11 mouse cellular contexts compared by ENCODE assay signal in genomic region chr5:52411567-52411966, GRCm38 (mm10). TPM values are rescaled to one million over a fixed set of nuclear protein-coding genes. Genes with fewer than 3 reads are reported as not detected.
DNase-seq lines count a peak whose midpoint lies in the region; ATAC-seq and TF ChIP-seq lines count a peak whose summit lies in the region.
"Had no signal": no experiment of that assay in that cellular context is flagged by ENCODE, and none has a peak within 500 bp of the region (broad histone marks: within the 10 kb centered on the region; RNA-seq: fewer than 3 reads in every experiment).

No protein-coding gene starts in this region.

- no peak overlapping the region for H3K4me2 ChIP-seq in forebrain, embryonic 11.5 days (ENCODE audit: low read depth, low read length, severe bottlenecking)
- no peak overlapping the region for H3K4me2 ChIP-seq in forebrain, embryonic 14.5 days (ENCODE audit: low read length)
- no peak overlapping the region for H3K4me2 ChIP-seq in midbrain, embryonic 11.5 days
- no peak overlapping the region for H3K4me2 ChIP-seq in midbrain, postnatal 0 days (ENCODE audit: low read depth, low read length, poor library complexity, severe bottlenecking)

- WGBS in forebrain, embryonic 11.5 days = 58% methylated on average over 3 of the region's 3 CpGs
- 58% methylated on average over 3 of the region's 3 CpGs for WGBS in forebrain, embryonic 14.5 days
- WGBS in midbrain, embryonic 11.5 days = 57% methylated on average over 3 of the region's 3 CpGs
- 64% methylated on average over 3 of the region's 3 CpGs for WGBS in midbrain, postnatal 0 days
- 55% methylated on average over 3 of the region's 3 CpGs for WGBS in embryonic facial prominence, embryonic 10.5 days

- no peak overlapping the region for H3K4me3 ChIP-seq in forebrain, embryonic 11.5 days (ENCODE audit: low read depth, low read length)
- H3K4me3 ChIP-seq in forebrain, embryonic 14.5 days (ENCODE audit: low read depth, low read length) = no peak overlapping the region
- no peak overlapping the region for H3K4me3 ChIP-seq in midbrain, embryonic 11.5 days (ENCODE audit: low read depth, low read length)
- H3K4me3 ChIP-seq in midbrain, postnatal 0 days (ENCODE audit: low read depth, low read length) = no peak overlapping the region
- no peak overlapping the region for H3K4me3 ChIP-seq in embryonic facial prominence, embryonic 10.5 days
- H3K4me3 ChIP-seq: erythroblast, embryonic 14.5 days had no signal

- no peaks in the 10 kb centered on the region for H3K4me1 ChIP-seq in forebrain, embryonic 11.5 days (replicated peaks; ENCODE audit: control insufficient read depth, insufficient read depth, low read length)
- no peaks in the 10 kb centered on the region; the same call in 1 of the 2 replicates for H3K4me1 ChIP-seq in forebrain, embryonic 14.5 days (ENCODE audit: control insufficient read depth, insufficient read depth, low read length)
- 0 out of 2 replicates have a peak, but pooled peaks cover 2% of the 10 kb centered on the region for H3K4me1 ChIP-seq in midbrain, embryonic 11.5 days (ENCODE audit: control insufficient read depth, insufficient read depth, low read length)
- no peaks in the 10 kb centered on the region; the same call in 1 of the 2 replicates for H3K4me1 ChIP-seq in midbrain, postnatal 0 days (ENCODE audit: insufficient read depth, low read length)
- H3K4me1 ChIP-seq in embryonic facial prominence, embryonic 10.5 days = no peaks in the 10 kb centered on the region

- no peak for TF ChIP-seq CTCF in midbrain, postnatal 0 days (IDR thresholded peaks at IDR 0.05)

- H3K36me3 ChIP-seq in forebrain, embryonic 11.5 days (ENCODE audit: control insufficient read depth, insufficient read depth, low read length) = no peaks in the 10 kb centered on the region
- H3K36me3 ChIP-seq in forebrain, embryonic 14.5 days (ENCODE audit: control insufficient read depth, insufficient read depth, low read length) = no peaks in the 10 kb centered on the region
- no peaks in the 10 kb centered on the region for H3K36me3 ChIP-seq in midbrain, embryonic 11.5 days (ENCODE audit: control insufficient read depth, insufficient read depth, low read length)
- no peaks in the 10 kb centered on the region for H3K36me3 ChIP-seq in midbrain, postnatal 0 days (ENCODE audit: insufficient read depth, low read length)
- no peaks in the 10 kb centered on the region for H3K36me3 ChIP-seq in embryonic facial prominence, embryonic 10.5 days (replicated peaks)

- no peak overlapping the region for H3K27ac ChIP-seq in forebrain, embryonic 11.5 days (ENCODE audit: low read depth, low read length)
- H3K27ac ChIP-seq in forebrain, embryonic 14.5 days (ENCODE audit: low read depth, low read length) = no peak overlapping the region
- no peak overlapping the region for H3K27ac ChIP-seq in midbrain, embryonic 11.5 days (ENCODE audit: low read depth, low read length)
- no peak overlapping the region for H3K27ac ChIP-seq in midbrain, postnatal 0 days (ENCODE audit: low read depth, low read length)
- no peak overlapping the region for H3K27ac ChIP-seq in embryonic facial prominence, embryonic 10.5 days (replicated peaks)

- peak; percentile 59 for DNase-seq in forebrain, embryonic 11.5 days (ENCODE audit: low spot score)
- DNase-seq in forebrain, embryonic 14.5 days (ENCODE audit: low spot score) = no peak
- DNase-seq in midbrain, embryonic 11.5 days (ENCODE audit: low spot score, missing footprints) = peak; percentile 77
- no peak for DNase-seq in midbrain, postnatal 0 days (ENCODE audit: low spot score)
- DNase-seq in embryonic facial prominence, embryonic 10.5 days (ENCODE audit: low spot score) = peak; percentile 65
- DNase-seq in mesoderm, embryonic 11.5 days (ENCODE audit: low read depth, low spot score) = peak; percentile 72
- no peak for DNase-seq in cerebellum, adult 11-12 months
- no peak for DNase-seq in cerebellum, adult 9-10 months
- DNase-seq: spleen, adult 18-20 months had no signal

- no peak overlapping the region for H3K9ac ChIP-seq in forebrain, embryonic 11.5 days (ENCODE audit: low read length)
- H3K9ac ChIP-seq in forebrain, embryonic 14.5 days (ENCODE audit: low read length) = no peak overlapping the region
- H3K9ac ChIP-seq in midbrain, embryonic 11.5 days (ENCODE audit: low read length) = no peak overlapping the region
- no peak overlapping the region for H3K9ac ChIP-seq in midbrain, postnatal 0 days (replicated peaks; ENCODE audit: low read length, poor library complexity, severe bottlenecking)

- no peaks in the 10 kb centered on the region; the same call in 1 of the 2 replicates for H3K9me3 ChIP-seq in forebrain, embryonic 11.5 days (ENCODE audit: control insufficient read depth, low read length)
- H3K9me3 ChIP-seq in forebrain, embryonic 14.5 days (replicated peaks; ENCODE audit: control insufficient read depth, low read length) = no peaks in the 10 kb centered on the region
- H3K9me3 ChIP-seq in midbrain, embryonic 11.5 days (ENCODE audit: control insufficient read depth, low read length) = no peaks in the 10 kb centered on the region
- no peaks in the 10 kb centered on the region for H3K9me3 ChIP-seq in midbrain, postnatal 0 days (ENCODE audit: low read length)
- no peaks in the 10 kb centered on the region for H3K9me3 ChIP-seq in embryonic facial prominence, embryonic 10.5 days

- ATAC-seq in forebrain, embryonic 11.5 days (replicated peaks; ENCODE audit: low FRiP score) = no peak
- no peak for ATAC-seq in forebrain, embryonic 14.5 days
- no peak for ATAC-seq in midbrain, embryonic 11.5 days (ENCODE audit: low FRiP score)
- ATAC-seq in midbrain, postnatal 0 days (ENCODE audit: low FRiP score) = no peak

- H3K27me3 ChIP-seq in forebrain, embryonic 11.5 days (ENCODE audit: control insufficient read depth, insufficient read depth, low read length) = no peaks in the 10 kb centered on the region
- no peaks in the 10 kb centered on the region for H3K27me3 ChIP-seq in forebrain, embryonic 14.5 days (replicated peaks; ENCODE audit: control insufficient read depth, insufficient read depth, low read length)
- H3K27me3 ChIP-seq in midbrain, embryonic 11.5 days (ENCODE audit: control insufficient read depth, insufficient read depth, low read length) = no peaks in the 10 kb centered on the region
- no peaks in the 10 kb centered on the region for H3K27me3 ChIP-seq in midbrain, postnatal 0 days (ENCODE audit: insufficient read depth, low read length)
- no peaks in the 10 kb centered on the region for H3K27me3 ChIP-seq in embryonic facial prominence, embryonic 10.5 days (replicated peaks; ENCODE audit: low read depth, poor library complexity, severe bottlenecking)

RNA-seq across cellular contexts. Expression of gene Sod3, which starts 48.0 kb away (rescaled TPM):
- 0.20 and 0.39 TPM in 2 replicates for polyA plus RNA-seq in forebrain, embryonic 11.5 days (2014; fragmentation: Nextera tagmentation; extraction: Ambion mirVana)
- polyA plus RNA-seq in forebrain, embryonic 14.5 days (2014; fragmentation: Nextera tagmentation; extraction: Ambion mirVana) = 0.97 and 1.6 TPM in 2 replicates
- 0.74 and 0.75 TPM in 2 replicates for polyA plus RNA-seq in midbrain, embryonic 11.5 days (2014; fragmentation: Nextera tagmentation; extraction: Ambion mirVana)
- total RNA-seq in midbrain, postnatal 0 days (2014; rRNA removed) = 2.5 and 3.0 TPM in 2 replicates
- polyA plus RNA-seq in midbrain, postnatal 0 days (2015; fragmentation: Nextera tagmentation; extraction: Ambion mirVana) = 4.0 and 4.3 TPM in 2 replicates
- polyA plus RNA-seq in embryonic facial prominence, embryonic 10.5 days (2016; fragmentation: Nextera tagmentation; extraction: Ambion mirVana) = 0.40 and 0.54 TPM in 2 replicates
- total RNA-seq: monocyte, adult 5-6 weeks had no signal

RNA-seq across cellular contexts. Expression of gene Ccdc149, which starts 59.8 kb away (rescaled TPM):
- 3.1 and 3.2 TPM in 2 replicates for polyA plus RNA-seq in forebrain, embryonic 11.5 days (2014; fragmentation: Nextera tagmentation; extraction: Ambion mirVana)
- polyA plus RNA-seq in forebrain, embryonic 14.5 days (2014; fragmentation: Nextera tagmentation; extraction: Ambion mirVana) = 8.5 and 9.6 TPM in 2 replicates
- 2.4 and 3.1 TPM in 2 replicates for polyA plus RNA-seq in midbrain, embryonic 11.5 days (2014; fragmentation: Nextera tagmentation; extraction: Ambion mirVana)
- 19.9 and 21.2 TPM in 2 replicates for total RNA-seq in midbrain, postnatal 0 days (2014; rRNA removed)
- polyA plus RNA-seq in midbrain, postnatal 0 days (2015; fragmentation: Nextera tagmentation; extraction: Ambion mirVana) = 13.8 and 14.1 TPM in 2 replicates
- 1.4 and 1.5 TPM in 2 replicates for polyA plus RNA-seq in embryonic facial prominence, embryonic 10.5 days (2016; fragmentation: Nextera tagmentation; extraction: Ambion mirVana)
- total RNA-seq: monocyte, adult 5-6 weeks had no signal
- polyA plus RNA-seq: erythroblast, embryonic 14.5 days had no signal

Comparison
In these comparisons a context has a peak if more than half of its experiments do, and no peak if none do; other contexts are left out.
1. DNase-seq: peak in forebrain, embryonic 11.5 days (single experiment), midbrain, embryonic 11.5 days (single experiment), embryonic facial prominence, embryonic 10.5 days (single experiment) and mesoderm, embryonic 11.5 days (single experiment); none in forebrain, embryonic 14.5 days (single experiment), midbrain, postnatal 0 days (single experiment), cerebellum, adult 11-12 months (single experiment) and cerebellum, adult 9-10 months (single experiment).